Mouse (Mus musculus) limb, embryonic 11.5 days (tissue): ENCODE data around the gene Xdh. TPM values are rescaled to one million over a fixed set of nuclear protein-coding genes. Genes with fewer than 3 reads are reported as not detected.

Experiments used
- ATAC-seq: fragments of 200-750 bp; cut with Nextera tagmentation; 2 replicates; pipeline ENCODE4 v1.8.0; 2017; ENCODE audit warnings: low read depth; ENCODE audit not compliant: insufficient number of reproducible peaks, low FRiP score, low TSS enrichment
- DNase-seq: peaks from one replicate; pipeline ENCODE4 v3.0.0-alpha.2; 2015; ENCODE audit warnings: low spot score
- H3K27ac ChIP-seq: fragments of 300-500 bp; sonication (generic); replicated peaks from 2 replicates; pipeline ENCODE4 v1.5.1; 2014; ENCODE audit warnings: low read depth, mild to moderate bottlenecking, low read length
- H3K27me3 ChIP-seq: fragments of 300-500 bp; sonication (generic); 2 replicates; pipeline ENCODE4 v1.6.1; 2014; ENCODE audit warnings: mild to moderate bottlenecking, low read length, mixed read lengths; ENCODE audit not compliant: control insufficient read depth, insufficient read depth
- H3K36me3 ChIP-seq: fragments of 300-500 bp; sonication (generic); 2 replicates; pipeline ENCODE4 v1.6.1; 2014; ENCODE audit warnings: mild to moderate bottlenecking, low read length, moderate library complexity, mixed read lengths; ENCODE audit not compliant: control insufficient read depth, insufficient read depth
- H3K4me1 ChIP-seq: fragments of 300-500 bp; sonication (generic); 2 replicates; pipeline ENCODE4 v1.6.1; 2014; ENCODE audit warnings: low read length, mixed read lengths; ENCODE audit not compliant: control insufficient read depth, insufficient read depth
- H3K4me2 ChIP-seq: fragments of 300-500 bp; sonication (generic); 2 replicates; pipeline ENCODE4 v1.6.1; 2014; ENCODE audit warnings: low read depth, mild to moderate bottlenecking, moderate library complexity; ENCODE audit not compliant: severe bottlenecking
- H3K4me3 ChIP-seq: fragments of 300-500 bp; sonication (generic); 2 replicates; pipeline ENCODE4 v1.5.1; 2014; ENCODE audit warnings: low read depth, low read length
- H3K9ac ChIP-seq: fragments of 300-500 bp; sonication (generic); 2 replicates; pipeline ENCODE4 v1.6.1; 2014; ENCODE audit warnings: mild to moderate bottlenecking, low read length
- H3K9me3 ChIP-seq: fragments of 300-500 bp; sonication (generic); 2 replicates; pipeline ENCODE4 v1.6.1; 2016; ENCODE audit warnings: low read length; ENCODE audit not compliant: control insufficient read depth
- WGBS: fragments of 180-500 bp; shearing (Covaris S2); extraction: QIAGEN DNeasy Blood & Tissue Kit; methylation state at CpG from one replicate; pipeline ENCODE4 v1.1.7; 2014; 5-methylcytosine and 5-hydroxymethylcytosine counted together
- polyA plus RNA-seq: library from polyadenylated mRNA; unstranded; fragments of >200 nt; fragmentation: Nextera tagmentation; extraction: Ambion mirVana; gene quantifications from 2 replicates; pipeline ENCODE4 v1.2.1, GENCODE M21; 2014

Xdh gene
- polyA plus RNA-seq, 1 experiment from 2014 or later: 0.19 TPM

DNA sequence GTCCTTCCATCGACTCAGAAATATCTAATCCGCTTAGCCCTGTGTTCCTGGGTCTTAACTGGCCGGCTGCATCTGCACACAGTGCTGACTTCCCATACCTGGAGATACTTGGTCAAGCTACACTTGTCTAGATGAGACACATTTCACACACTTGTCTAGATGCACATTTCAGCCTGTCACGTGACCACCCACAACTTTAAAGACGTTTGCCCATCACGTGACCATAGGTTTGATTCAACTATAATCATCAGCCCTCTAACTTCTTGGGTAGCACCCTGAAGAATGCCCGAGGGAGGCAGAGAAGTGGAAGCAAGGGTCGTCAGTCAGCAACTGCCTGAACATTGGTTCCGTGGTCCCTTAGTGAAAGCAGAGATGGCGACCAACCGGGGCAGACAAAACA lies 22.7 kb upstream of the Xdh start:
- H3K36me3 ChIP-seq: no peaks in the 10 kb centered on the region
- DNase-seq (no peak), ATAC-seq (no peak)
- H3K4me3 ChIP-seq: no peak overlapping the region
- H3K9me3 ChIP-seq: no peaks in the 10 kb centered on the region
- no peak overlapping the region for H3K27ac ChIP-seq
- no peak overlapping the region for H3K4me2 ChIP-seq
- H3K27me3 ChIP-seq: no peaks in the 10 kb centered on the region
- H3K4me1 ChIP-seq: no peaks in the 10 kb centered on the region
- no peak overlapping the region for H3K9ac ChIP-seq
- WGBS: 91% methylated on average over 11 of the region's 11 CpGs

- no peaks in the 10 kb centered on the region for H3K36me3 ChIP-seq
- H3K9me3 ChIP-seq: no peaks in the 10 kb centered on the region
- ATAC-seq: no peak
- H3K27me3 ChIP-seq: no peaks in the 10 kb centered on the region
- no peak overlapping the region for H3K4me2 ChIP-seq
- DNase-seq: no peak
- H3K4me3 ChIP-seq: no peak overlapping the region
- WGBS: 88% methylated on average over 4 of the region's 4 CpGs
- H3K27ac ChIP-seq: no peak overlapping the region
- no peaks in the 10 kb centered on the region for H3K4me1 ChIP-seq
- no peak overlapping the region for H3K9ac ChIP-seq
These were observed 21.3 kb upstream of the Xdh start for GRCm38 (mm10) chr17:73971291-73971690.

- Histone ChIP-seq H3K9me3 (no peaks in the 10 kb centered on the region), H3K4me2 (no peak overlapping the region), H3K27ac (no peak overlapping the region), H3K4me1 (no peaks in the 10 kb centered on the region), H3K27me3 (no peaks in the 10 kb centered on the region), H3K36me3 (no peaks in the 10 kb centered on the region), H3K4me3 (no peak overlapping the region), H3K9ac (no peak overlapping the region)
- 79% methylated on average over 3 of the region's 3 CpGs for WGBS
- ATAC-seq (no peak), DNase-seq (no peak)
These were observed 20.5 kb upstream of the Xdh start for GRCm38 (mm10) chr17:73970361-73971027.

DNA sequence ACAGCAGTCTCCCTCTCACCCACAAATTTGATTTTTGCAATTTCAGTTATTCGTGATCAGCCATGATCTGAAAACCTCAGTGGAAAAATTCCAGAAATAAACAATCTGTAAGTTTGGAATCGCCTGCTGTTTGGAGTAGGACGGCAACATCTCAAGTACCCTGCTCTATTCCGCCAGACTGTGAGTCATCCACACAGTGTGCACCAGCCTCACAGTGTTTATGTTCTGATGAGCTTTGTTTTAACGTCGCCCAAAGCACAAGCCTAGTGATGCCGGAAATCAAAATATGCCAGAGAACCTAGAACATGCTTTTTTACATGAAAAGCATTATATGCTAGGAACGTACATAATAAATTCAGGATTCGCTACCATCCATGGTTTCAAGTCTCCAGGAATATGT lies 14.9 kb upstream of the Xdh start:
- no peak overlapping the region for H3K9ac ChIP-seq
- no peaks in the 10 kb centered on the region for H3K27me3 ChIP-seq
- ATAC-seq (no peak), DNase-seq (no peak)
- no peak overlapping the region for H3K4me3 ChIP-seq
- 94% methylated on average over 9 of the region's 9 CpGs for WGBS
- H3K27ac ChIP-seq: no peak overlapping the region
- H3K9me3 ChIP-seq: no peaks in the 10 kb centered on the region
- no peak overlapping the region for H3K4me2 ChIP-seq
- no peaks in the 10 kb centered on the region for H3K36me3 ChIP-seq
- H3K4me1 ChIP-seq: no peaks in the 10 kb centered on the region

- WGBS: 59% methylated on average over 2 of the region's 2 CpGs
These were observed 12.6 kb upstream of the Xdh start for GRCm38 (mm10) chr17:73962628-73963043.

GRCm38 (mm10) chr17:73961801-73962403 lies 11.9 kb upstream of the Xdh start:
- H3K4me1 ChIP-seq: no peaks in the 10 kb centered on the region
- H3K27ac ChIP-seq: no peak overlapping the region
- no peaks in the 10 kb centered on the region for H3K36me3 ChIP-seq
- WGBS: 88% methylated on average over 1 of the region's 1 CpGs
- DNase-seq (no peak), ATAC-seq (no peak)
- no peak overlapping the region for H3K9ac ChIP-seq
- H3K4me3 ChIP-seq: no peak overlapping the region
- no peaks in the 10 kb centered on the region for H3K27me3 ChIP-seq
- H3K9me3 ChIP-seq: no peaks in the 10 kb centered on the region
- H3K4me2 ChIP-seq: no peak overlapping the region

More at GRCm38 (mm10) chr17:73962628-73963043, 12.6 kb upstream of the Xdh start:
- H3K27me3 ChIP-seq: no peaks in the 10 kb centered on the region
- no peak overlapping the region for H3K27ac ChIP-seq
- no peaks in the 10 kb centered on the region for H3K4me1 ChIP-seq
- no peak overlapping the region for H3K4me2 ChIP-seq
- no peak overlapping the region for H3K4me3 ChIP-seq
- ATAC-seq (no peak), DNase-seq (no peak)
- H3K9ac ChIP-seq: no peak overlapping the region
- no peaks in the 10 kb centered on the region for H3K9me3 ChIP-seq
- H3K36me3 ChIP-seq: no peaks in the 10 kb centered on the region

GRCm38 (mm10) chr17:73960745-73961144 lies 10.7 kb upstream of the Xdh start:
- Histone ChIP-seq H3K4me3 (no peak overlapping the region), H3K36me3 (no peaks in the 10 kb centered on the region), H3K27ac (no peak overlapping the region), H3K4me1 (no peaks in the 10 kb centered on the region), H3K4me2 (no peak overlapping the region), H3K27me3 (no peaks in the 10 kb centered on the region), H3K9me3 (no peaks in the 10 kb centered on the region), H3K9ac (no peak overlapping the region)
- ATAC-seq (no peak), DNase-seq (no peak)
- WGBS: 89% methylated on average over 4 of the region's 4 CpGs

DNA sequence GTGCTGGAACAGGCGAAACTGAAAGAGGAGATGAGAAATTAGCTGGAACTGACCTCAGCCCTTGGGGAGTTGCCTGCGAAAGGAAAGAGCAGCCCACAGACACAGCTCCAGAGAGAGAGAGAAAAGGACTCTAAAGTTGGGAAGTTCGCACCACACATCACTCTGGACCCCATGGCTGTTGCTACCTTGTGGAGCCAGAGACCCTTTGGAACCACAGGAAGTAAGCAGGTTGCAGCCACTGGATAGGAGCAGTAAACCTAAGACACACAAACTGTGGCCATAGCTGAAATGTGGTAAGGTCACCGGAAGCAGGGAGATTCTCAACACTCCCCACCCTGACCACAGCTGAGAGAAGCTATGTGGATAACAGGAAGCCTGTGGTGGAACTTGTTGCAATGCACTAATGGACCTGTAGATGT lies 2.1 kb upstream of the Xdh start:
- H3K4me2 ChIP-seq: no peak overlapping the region
- 83% methylated on average over 4 of the region's 4 CpGs for WGBS

More for the DNA sequence above, 2.1 kb upstream of the Xdh start:
- ATAC-seq: no peak
- H3K9me3 ChIP-seq: no peaks in the 10 kb centered on the region
- DNase-seq: no peak
- H3K27me3 ChIP-seq: no peaks in the 10 kb centered on the region
- no peaks in the 10 kb centered on the region for H3K36me3 ChIP-seq
- H3K4me1 ChIP-seq: 0 out of 2 replicates have a peak, but pooled peaks cover 2% of the 10 kb centered on the region
- no peak overlapping the region for H3K27ac ChIP-seq
- H3K4me3 ChIP-seq: no peak overlapping the region
- H3K9ac ChIP-seq: no peak overlapping the region
